Mouse (Mus musculus) limb, embryonic 12.5 days (tissue): ENCODE measurements around the gene Rbfox3. TPM values are rescaled to one million over a fixed set of nuclear protein-coding genes. Genes with fewer than 3 reads are reported as not detected.
A peak's percentile ranks its signal among the peaks of the same experiment; 100 is the strongest.

Source experiments
- ATAC-seq: fragments of 200-750 bp; cut with Nextera tagmentation; 2 replicates; pipeline ENCODE4 v1.8.0; 2017; ENCODE audit warnings: low read depth, moderate TSS enrichment; ENCODE audit not compliant: insufficient number of reproducible peaks, insufficient read depth, low FRiP score, low TSS enrichment
- H3K27ac ChIP-seq: fragments of 300-500 bp; sonication (generic); 2 replicates; pipeline ENCODE4 v1.5.1; 2016; ENCODE audit warnings: mild to moderate bottlenecking, moderate library complexity
- H3K27me3 ChIP-seq: fragments of 300-500 bp; sonication (generic); 2 replicates; pipeline ENCODE4 v1.6.1; 2016; ENCODE audit warnings: mild to moderate bottlenecking, moderate library complexity
- H3K36me3 ChIP-seq: fragments of 300-500 bp; sonication (generic); 2 replicates; pipeline ENCODE4 v1.6.1; 2016; ENCODE audit warnings: mild to moderate bottlenecking, moderate library complexity
- H3K4me1 ChIP-seq: fragments of 300-500 bp; sonication (generic); replicated peaks from 2 replicates; pipeline ENCODE4 v1.6.1; 2016
- H3K4me2 ChIP-seq: fragments of 300-500 bp; sonication (generic); 2 replicates; pipeline ENCODE4 v1.6.1; 2016; ENCODE audit warnings: mild to moderate bottlenecking, moderate library complexity
- H3K4me3 ChIP-seq: fragments of 300-500 bp; sonication (generic); replicated peaks from 2 replicates; pipeline ENCODE4 v1.5.1; 2016; ENCODE audit warnings: mild to moderate bottlenecking
- H3K9ac ChIP-seq: fragments of 300-500 bp; sonication (generic); replicated peaks from 2 replicates; pipeline ENCODE4 v1.6.1; 2016; ENCODE audit warnings: mild to moderate bottlenecking, moderate library complexity
- H3K9me3 ChIP-seq: fragments of 300-500 bp; sonication (generic); 2 replicates; pipeline ENCODE4 v1.6.1; 2016; ENCODE audit warnings: mild to moderate bottlenecking, moderate library complexity
- WGBS: fragments of 180-500 bp; shearing (Covaris S2); methylation state at CpG from one replicate; pipeline ENCODE4 v1.1.7; 2016; 5-methylcytosine and 5-hydroxymethylcytosine counted together
- polyA plus RNA-seq: library from polyadenylated mRNA; unstranded; fragments of >200 nt; fragmentation: Nextera tagmentation; extraction: Ambion mirVana; gene quantifications from 2 replicates; pipeline ENCODE4 v1.2.1, GENCODE M21; 2016

The Rbfox3 gene
- polyA plus RNA-seq, 1 experiment from 2014 or later = 3.9 TPM

DNA sequence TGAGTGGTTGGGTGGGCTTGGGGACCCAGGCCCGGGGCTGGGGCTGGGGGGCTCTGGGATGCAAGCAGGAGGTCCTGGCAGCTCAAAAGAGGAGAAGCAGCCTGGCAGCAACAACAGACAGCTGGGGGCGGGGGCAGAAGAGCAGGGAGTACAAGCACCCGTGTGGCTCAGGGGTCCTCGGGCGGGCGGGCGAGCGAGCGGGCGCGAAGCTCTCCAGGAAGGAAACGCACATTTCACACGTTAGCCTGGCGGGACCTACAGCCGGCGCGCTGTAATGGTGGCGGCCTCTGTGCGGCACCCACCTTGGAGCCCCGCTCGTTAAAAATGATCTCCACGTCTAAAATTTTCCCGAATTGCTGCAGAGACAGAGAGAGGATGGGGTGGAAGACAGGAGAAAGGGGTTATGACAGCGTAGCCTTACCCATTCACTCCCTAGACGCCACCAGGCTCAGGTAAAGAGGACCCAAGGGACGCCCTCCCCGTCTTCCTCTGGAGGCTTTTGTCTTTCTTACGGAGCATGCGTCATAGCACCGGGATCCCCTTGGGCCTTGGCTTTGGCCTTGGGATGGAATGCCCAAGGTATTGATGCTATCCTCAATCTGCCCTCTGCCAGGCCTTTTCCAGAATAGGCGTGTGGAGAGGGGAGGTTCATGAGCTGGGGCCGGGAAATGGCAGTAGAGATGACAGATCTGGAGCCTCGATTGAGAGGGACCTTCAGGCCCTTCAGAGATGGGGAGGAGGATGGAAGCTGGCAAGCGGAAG, 407.8 kb downstream of the Rbfox3 start:
- H3K9ac ChIP-seq = no peak overlapping the region
- peak overlapping the region; percentile 26; the same call in 1 of the 2 replicates for H3K4me2 ChIP-seq
- peaks cover 3% of the 10 kb centered on the region; the same call in 1 of the 2 replicates for H3K9me3 ChIP-seq
- H3K36me3 ChIP-seq = no peaks in the 10 kb centered on the region
- H3K27ac ChIP-seq = no peak overlapping the region
- H3K4me3 ChIP-seq = 0 out of 2 replicates have a peak overlapping the region, but pooled peaks have one; percentile 11
- WGBS = 19% methylated on average over 33 of the region's 34 CpGs
- H3K27me3 ChIP-seq = peaks cover 69% of the 10 kb centered on the region
- H3K4me1 ChIP-seq = peaks cover 15% of the 10 kb centered on the region
- no peak for ATAC-seq

DNA sequence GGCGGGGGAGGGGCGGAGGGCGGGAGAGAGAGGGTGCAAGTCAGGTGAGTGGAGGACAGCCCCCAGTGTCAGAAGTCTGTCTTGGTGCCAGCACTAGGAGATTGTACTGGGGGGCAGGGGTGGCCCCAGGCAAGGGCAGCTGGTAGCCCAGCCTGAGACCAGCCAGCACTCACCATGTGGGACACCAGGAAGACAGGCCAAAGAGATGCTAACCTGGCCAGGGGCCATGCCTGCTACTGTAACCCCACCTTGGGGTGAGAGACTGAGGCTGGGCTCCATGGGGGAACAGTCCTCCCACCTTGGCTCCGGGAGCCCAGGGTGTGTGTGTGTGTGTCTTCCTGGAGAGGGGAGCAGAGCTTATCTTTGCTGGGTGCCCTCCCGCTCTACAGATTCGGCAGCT, 408.4 kb downstream of the Rbfox3 start:
- no peak overlapping the region for H3K27ac ChIP-seq
- H3K4me3 ChIP-seq = 0 out of 2 replicates have a peak overlapping the region, but pooled peaks have one; percentile 11
- no peak for ATAC-seq
- peaks cover 69% of the 10 kb centered on the region for H3K27me3 ChIP-seq
- H3K4me1 ChIP-seq = peaks cover 15% of the 10 kb centered on the region
- H3K9me3 ChIP-seq = peaks cover 3% of the 10 kb centered on the region; the same call in 1 of the 2 replicates
- no peak overlapping the region for H3K9ac ChIP-seq
- no peaks in the 10 kb centered on the region for H3K36me3 ChIP-seq
- WGBS = 53% methylated on average over 6 of the region's 6 CpGs
- H3K4me2 ChIP-seq = peak overlapping the region; percentile 26; the same call in 1 of the 2 replicates

DNA sequence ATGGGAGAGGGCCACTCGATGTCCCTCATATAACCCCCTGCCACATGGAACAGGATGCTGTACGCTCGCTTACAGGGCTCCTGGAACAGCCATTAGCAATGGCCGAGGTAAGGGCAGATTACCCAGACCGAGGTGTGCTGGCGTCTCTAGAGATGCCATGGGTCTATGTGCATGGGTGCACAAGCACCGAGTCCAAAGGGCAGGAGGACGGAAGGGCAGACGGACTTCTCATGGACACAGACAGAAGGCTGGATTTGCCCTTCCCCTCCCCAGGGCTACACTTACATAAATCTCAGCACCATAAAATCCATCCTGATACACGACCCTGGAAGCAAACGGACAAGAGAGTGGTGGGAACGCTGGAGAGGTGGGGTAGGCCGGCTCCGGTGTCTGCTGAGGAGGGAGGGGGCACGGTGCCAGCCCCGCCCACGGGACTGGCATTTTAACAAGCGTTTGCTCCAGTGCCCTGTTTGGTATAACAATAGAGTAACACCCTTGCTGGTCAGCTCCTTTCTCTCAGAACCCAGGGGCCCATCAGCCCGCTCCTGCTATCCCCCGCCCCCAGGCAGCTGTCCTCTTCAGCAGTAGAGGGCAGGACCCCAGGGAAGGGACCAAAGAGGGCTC, 415.2 kb downstream of the Rbfox3 start:
- Histone ChIP-seq H3K27ac (no peak overlapping the region), H3K9me3 (peaks cover 3% of the 10 kb centered on the region; the same call in 1 of the 2 replicates), H3K4me3 (no peak overlapping the region), H3K4me1 (peaks cover 26% of the 10 kb centered on the region), H3K36me3 (no peaks in the 10 kb centered on the region), H3K9ac (no peak overlapping the region), H3K4me2 (no peak overlapping the region), H3K27me3 (peaks cover 25% of the 10 kb centered on the region)
- WGBS = 46% methylated on average over 20 of the region's 20 CpGs
- no peak for ATAC-seq

DNA sequence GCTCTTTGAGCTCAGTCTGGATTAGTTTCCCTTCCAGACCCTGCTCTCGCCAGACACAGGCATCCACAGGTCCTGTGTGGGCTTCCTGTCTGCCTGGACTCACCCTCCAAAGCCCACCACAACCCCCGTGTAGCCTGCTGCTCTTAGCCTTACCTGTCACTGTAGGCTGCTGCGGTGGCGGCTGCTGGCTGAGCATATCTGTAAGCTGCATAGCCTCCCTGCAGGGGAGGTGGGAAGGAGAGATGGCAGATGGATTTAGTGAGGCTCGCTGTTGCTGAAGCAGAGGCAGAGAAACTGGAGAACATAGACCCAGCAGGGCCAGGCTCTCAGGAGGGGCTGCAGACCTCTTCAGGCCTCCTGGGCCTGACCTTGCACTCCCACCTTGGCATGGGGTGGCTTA, 416.3 kb downstream of the Rbfox3 start:
- H3K9me3 ChIP-seq = peaks cover 2% of the 10 kb centered on the region; the same call in 1 of the 2 replicates
- no peak overlapping the region for H3K4me2 ChIP-seq
- WGBS = 35% methylated on average over 5 of the region's 5 CpGs
- peaks cover 34% of the 10 kb centered on the region for H3K4me1 ChIP-seq
- H3K4me3 ChIP-seq = no peak overlapping the region
- H3K36me3 ChIP-seq = no peaks in the 10 kb centered on the region
- no peak overlapping the region for H3K9ac ChIP-seq
- no peak overlapping the region for H3K27ac ChIP-seq
- no peak for ATAC-seq
- peaks cover 31% of the 10 kb centered on the region for H3K27me3 ChIP-seq

DNA sequence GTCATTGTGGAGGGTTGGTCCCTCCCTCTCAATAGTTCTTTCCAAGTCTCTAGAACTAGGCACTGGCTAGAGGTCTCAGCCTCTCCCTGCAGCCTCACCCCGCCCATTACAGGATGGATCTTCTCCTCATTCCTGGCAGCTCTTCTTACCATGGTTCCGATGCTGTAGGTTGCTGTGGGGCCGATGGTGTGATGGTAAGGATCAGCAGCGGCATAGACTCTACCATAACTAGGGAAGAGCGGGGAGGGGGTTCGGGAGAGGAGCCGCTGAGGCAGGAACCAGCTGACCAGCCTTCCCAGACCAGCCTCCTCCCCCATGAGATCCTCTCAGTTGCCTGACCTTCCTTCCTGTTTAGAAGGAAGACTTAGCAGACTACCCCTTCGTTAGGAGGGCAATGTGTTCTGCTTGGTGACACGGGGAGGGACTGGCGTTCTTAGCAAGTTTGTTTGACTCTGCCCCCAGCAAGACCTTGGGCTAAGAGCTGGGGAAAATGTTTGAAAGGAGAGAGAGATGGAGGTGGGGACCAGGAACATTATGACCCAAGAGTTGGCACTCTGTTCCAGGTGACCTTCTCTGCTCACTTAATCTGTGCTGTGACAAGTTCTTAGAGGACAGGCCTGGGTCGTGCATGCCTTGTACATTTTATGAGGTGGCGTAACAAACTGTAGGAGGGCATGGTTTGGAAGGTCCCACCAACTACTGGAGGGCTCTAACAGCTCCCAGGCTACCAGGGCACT, 417.2 kb downstream of the Rbfox3 start:
- Histone ChIP-seq H3K9ac (no peak overlapping the region), H3K9me3 (no peaks in the 10 kb centered on the region), H3K27ac (no peak overlapping the region), H3K4me2 (no peak overlapping the region), H3K4me1 (peaks cover 36% of the 10 kb centered on the region), H3K36me3 (no peaks in the 10 kb centered on the region), H3K4me3 (no peak overlapping the region), H3K27me3 (peaks cover 31% of the 10 kb centered on the region)
- no peak for ATAC-seq
- 70% methylated on average over 12 of the region's 12 CpGs for WGBS

DNA sequence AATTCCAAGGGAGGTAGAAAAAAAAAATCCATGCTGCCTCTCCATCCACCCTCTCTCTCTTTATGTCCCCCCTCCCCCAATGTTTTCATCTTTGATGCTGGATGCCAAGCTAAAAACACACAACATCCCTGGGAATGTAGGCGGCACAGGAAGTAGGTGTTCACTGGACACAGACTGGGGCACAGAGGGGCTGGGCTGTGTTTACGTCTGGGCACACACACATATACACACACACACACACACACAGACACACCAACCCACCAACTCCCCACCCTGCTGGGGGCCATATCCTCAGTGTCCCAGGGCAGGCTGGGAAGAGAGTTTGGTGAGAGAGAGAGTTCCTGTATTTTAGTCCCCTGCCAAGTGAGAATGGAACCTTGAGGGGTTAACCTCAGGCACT, 417.9 kb downstream of the Rbfox3 start:
- no peak for ATAC-seq
- no peaks in the 10 kb centered on the region for H3K36me3 ChIP-seq
- no peak overlapping the region for H3K9ac ChIP-seq
- no peaks in the 10 kb centered on the region for H3K9me3 ChIP-seq
- H3K27me3 ChIP-seq = peaks cover 33% of the 10 kb centered on the region
- no peak overlapping the region for H3K4me2 ChIP-seq
- H3K4me1 ChIP-seq = peaks cover 43% of the 10 kb centered on the region
- 58% methylated on average over 2 of the region's 2 CpGs for WGBS
- no peak overlapping the region for H3K4me3 ChIP-seq
- no peak overlapping the region for H3K27ac ChIP-seq

DNA sequence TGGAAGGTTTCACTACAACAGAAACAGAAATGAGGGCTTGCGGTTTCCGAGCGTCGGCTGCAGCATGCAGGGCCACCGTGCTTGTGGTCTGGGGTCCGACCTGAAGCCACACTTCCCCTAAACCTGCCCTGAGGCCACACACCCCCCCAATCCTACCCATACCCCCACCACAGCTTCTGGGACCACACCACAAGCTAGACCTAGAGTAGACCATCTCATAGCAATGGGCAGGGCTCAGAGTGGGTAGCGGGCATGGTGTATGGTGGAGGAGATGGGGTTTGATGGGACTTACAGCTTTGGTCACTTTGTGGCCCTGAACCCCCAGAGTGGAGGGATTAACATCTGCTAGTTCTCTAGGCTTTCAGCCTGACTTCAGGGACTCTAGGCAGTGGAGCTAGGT, 420.2 kb downstream of the Rbfox3 start:
- 79% methylated on average over 7 of the region's 7 CpGs for WGBS
- Histone ChIP-seq H3K4me2 (no peak overlapping the region), H3K4me3 (no peak overlapping the region), H3K36me3 (peaks cover 17% of the 10 kb centered on the region; the same call in 1 of the 2 replicates), H3K4me1 (peaks cover 42% of the 10 kb centered on the region), H3K27me3 (peaks cover 22% of the 10 kb centered on the region), H3K27ac (no peak overlapping the region), H3K9me3 (no peaks in the 10 kb centered on the region), H3K9ac (no peak overlapping the region)
- ATAC-seq = no peak

DNA sequence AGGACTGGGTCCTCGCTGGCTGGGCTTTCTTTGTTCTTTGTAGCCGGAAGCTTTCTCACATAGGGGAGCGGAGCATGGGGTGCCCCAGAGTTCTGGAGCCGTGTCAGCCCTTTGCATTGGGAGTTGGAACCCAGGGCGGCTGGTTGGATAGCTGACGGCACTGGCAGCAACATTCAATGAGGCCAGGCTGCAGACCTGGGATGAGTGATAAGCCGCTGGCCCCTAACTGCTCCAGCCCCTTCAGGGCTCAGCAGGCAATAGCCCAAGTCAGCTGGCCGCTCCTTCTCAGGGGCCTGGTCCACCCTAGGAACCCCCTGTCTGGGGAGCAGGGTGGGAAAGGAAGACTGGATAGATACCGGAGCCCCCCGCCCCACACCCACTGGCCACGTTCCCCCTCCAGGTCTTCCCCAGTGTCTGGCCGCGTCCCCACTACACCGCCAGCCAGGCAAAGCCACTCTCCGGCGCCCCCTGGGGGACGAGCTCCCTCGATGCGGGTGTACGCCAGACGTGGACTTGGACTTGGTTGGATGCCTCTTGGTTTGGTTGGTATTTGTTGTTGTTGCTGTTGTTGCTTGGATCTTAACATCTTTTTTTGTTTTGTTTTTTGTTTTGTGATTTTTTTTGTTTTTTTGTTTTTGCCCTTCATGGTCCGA, 420.7 kb downstream of the Rbfox3 start:
- Histone ChIP-seq H3K4me3 (no peak overlapping the region), H3K4me2 (peak overlapping the region; percentile 40), H3K9me3 (no peaks in the 10 kb centered on the region), H3K27ac (no peak overlapping the region), H3K27me3 (peaks cover 20% of the 10 kb centered on the region), H3K4me1 (peaks cover 39% of the 10 kb centered on the region), H3K9ac (no peak overlapping the region), H3K36me3 (peaks cover 20% of the 10 kb centered on the region; the same call in 1 of the 2 replicates)
- no peak for ATAC-seq
- WGBS = 21% methylated on average over 22 of the region's 22 CpGs

DNA sequence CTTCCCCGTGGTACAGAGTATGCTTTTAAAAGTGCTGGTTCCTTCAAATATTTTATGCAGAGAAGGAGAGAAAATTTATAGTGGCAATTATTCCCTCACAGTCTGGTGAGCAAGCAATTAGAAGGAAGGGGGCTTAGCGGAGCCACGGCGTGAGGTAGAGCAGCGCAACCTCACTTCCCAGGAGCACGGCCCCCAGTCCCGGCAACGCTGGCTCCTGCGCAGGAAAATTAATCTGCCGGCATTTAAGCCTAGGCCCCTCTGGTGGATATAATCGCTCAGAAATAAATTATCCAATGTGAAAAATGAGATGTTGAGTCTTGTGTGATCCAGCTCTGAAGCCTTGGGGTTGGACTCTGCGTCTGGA, 422.5 kb downstream of the Rbfox3 start:
- Histone ChIP-seq H3K9me3 (no peaks in the 10 kb centered on the region), H3K9ac (no peak overlapping the region), H3K4me1 (peaks cover 29% of the 10 kb centered on the region), H3K36me3 (peaks cover 36% of the 10 kb centered on the region), H3K27me3 (peaks cover 20% of the 10 kb centered on the region), H3K4me3 (no peak overlapping the region), H3K4me2 (0 out of 2 replicates have a peak overlapping the region, but pooled peaks have one; percentile 8), H3K27ac (peak overlapping the region; percentile 41; the same call in 1 of the 2 replicates)
- ATAC-seq = no peak
- WGBS = 46% methylated on average over 12 of the region's 12 CpGs

DNA sequence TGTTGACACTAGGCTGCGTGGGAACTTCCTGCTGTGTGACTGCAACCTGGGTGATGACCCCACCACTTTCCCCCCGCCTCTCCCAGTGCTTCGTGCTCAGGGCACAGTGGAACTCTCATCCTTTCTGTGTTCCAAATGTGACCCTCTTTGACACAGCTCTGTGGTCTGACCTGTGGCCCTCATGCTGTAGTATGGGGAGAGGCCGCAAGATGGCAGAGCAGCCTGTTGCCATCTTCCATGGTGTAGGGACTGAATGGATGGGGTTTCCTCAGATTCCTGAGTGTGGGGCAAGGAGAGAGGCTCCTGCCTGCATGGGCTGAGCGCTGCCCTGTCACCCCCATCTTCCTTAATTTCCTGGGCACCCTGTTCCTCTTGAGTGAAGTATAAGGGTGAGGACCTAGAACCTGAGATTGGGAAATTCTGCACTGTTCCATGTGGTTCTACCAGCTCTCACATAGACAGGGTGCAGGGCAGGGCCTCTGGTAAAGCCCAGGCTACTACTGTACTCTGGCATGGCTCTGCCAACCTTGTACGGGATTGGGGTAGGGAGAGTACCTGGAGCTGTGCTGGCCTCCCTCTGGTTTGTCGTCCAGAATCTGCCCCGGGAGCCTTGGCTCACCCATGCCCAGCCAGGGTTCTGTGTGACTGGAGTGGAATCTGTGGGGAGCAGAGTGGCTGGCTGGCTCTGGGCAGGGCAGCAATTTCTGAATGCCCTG, 423.0 kb downstream of the Rbfox3 start:
- peak overlapping the region; percentile 41; the same call in 1 of the 2 replicates for H3K27ac ChIP-seq
- H3K4me1 ChIP-seq = peaks cover 29% of the 10 kb centered on the region
- ATAC-seq = no peak
- WGBS = 67% methylated on average over 8 of the region's 8 CpGs
- H3K9ac ChIP-seq = no peak overlapping the region
- H3K27me3 ChIP-seq = peaks cover 20% of the 10 kb centered on the region
- H3K4me2 ChIP-seq = no peak overlapping the region
- H3K9me3 ChIP-seq = no peaks in the 10 kb centered on the region
- peaks cover 38% of the 10 kb centered on the region for H3K36me3 ChIP-seq
- no peak overlapping the region for H3K4me3 ChIP-seq
